Mouse (Mus musculus): ENCODE measurements around the gene Usp7. TPM values are rescaled to one million over a fixed set of nuclear protein-coding genes. Genes with fewer than 3 reads are reported as not detected.
"Not testable (repeated sequence)": the region's sequence is repeated elsewhere in the genome, so short reads cannot be mapped to it uniquely, and the experiment has no call there.

Usp7 gene
- polyA plus RNA-seq, 1 experiment from 2014 or later = 45.7 TPM

DNA sequence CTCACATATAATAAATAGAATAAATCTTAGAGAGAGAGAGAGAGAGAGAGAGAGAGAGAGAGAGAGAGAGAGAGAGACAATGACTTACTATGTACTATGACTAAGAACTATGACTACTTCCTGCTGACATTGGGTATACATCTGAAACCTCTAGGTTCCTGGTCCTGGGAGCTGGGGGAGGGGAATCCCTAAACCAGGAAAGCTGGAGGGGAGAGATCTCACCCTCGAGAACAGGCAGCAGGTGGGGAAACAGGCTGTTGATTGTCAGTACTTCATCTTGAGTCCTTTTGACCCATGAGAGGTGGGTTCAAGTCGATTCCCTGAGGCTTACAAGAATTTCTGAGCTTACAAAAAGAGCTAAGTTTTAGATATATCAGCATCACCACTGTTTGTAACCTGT is 14.9 kb downstream of the Usp7 start:
- no peak overlapping the region for H3K27ac ChIP-seq (ENCODE audit: low read depth, low read length)
- H3K9ac ChIP-seq (ENCODE audit: low read length) = no peak overlapping the region
- H3K4me1 ChIP-seq (replicated peaks; ENCODE audit: control insufficient read depth, insufficient read depth, low read length) = no peaks in the 10 kb centered on the region
- H3K4me3 ChIP-seq (ENCODE audit: low read depth, low read length) = no peak overlapping the region
- H3K4me2 ChIP-seq (ENCODE audit: low read depth, low read length, severe bottlenecking) = no peak overlapping the region
- H3K27me3 ChIP-seq (ENCODE audit: control insufficient read depth, insufficient read depth, low read length) = no peaks in the 10 kb centered on the region
- DNase-seq (ENCODE audit: low spot score) = no peak
- no peaks in the 10 kb centered on the region for H3K36me3 ChIP-seq (ENCODE audit: control insufficient read depth, insufficient read depth, low read length)
- no peaks in the 10 kb centered on the region for H3K9me3 ChIP-seq (ENCODE audit: control insufficient read depth, low read length)
- ATAC-seq (replicated peaks; ENCODE audit: low FRiP score) = no peak
- WGBS = 75% methylated on average over 2 of the region's 2 CpGs

DNA sequence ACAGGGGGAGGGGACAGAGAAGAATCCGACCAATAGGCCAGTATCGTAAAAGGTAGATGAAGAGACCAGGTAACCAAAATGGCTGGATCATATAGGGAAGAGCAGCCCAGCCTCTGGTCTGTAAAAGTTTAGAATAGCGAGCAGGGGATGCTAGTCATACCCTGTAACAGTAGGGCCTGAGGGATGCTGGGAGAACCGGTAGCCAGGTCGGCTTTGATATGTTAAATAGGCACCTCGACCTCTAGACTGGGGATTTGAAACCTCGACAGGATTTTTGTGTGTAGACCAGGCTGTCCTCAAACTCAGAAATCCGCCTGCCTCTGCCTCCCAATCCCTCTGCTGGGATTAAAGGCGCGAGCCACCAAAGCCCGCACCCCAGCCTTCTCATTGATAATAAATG is 15.5 kb downstream of the Usp7 start:
- no peaks in the 10 kb centered on the region for H3K36me3 ChIP-seq (ENCODE audit: control insufficient read depth, insufficient read depth, low read length)
- no peak overlapping the region for H3K4me2 ChIP-seq (ENCODE audit: low read depth, low read length, severe bottlenecking)
- H3K9ac ChIP-seq (ENCODE audit: low read length) = no peak overlapping the region
- H3K4me1 ChIP-seq (replicated peaks; ENCODE audit: control insufficient read depth, insufficient read depth, low read length) = no peaks in the 10 kb centered on the region
- no peak for DNase-seq (ENCODE audit: low spot score)
- WGBS = 90% methylated on average over 11 of the region's 11 CpGs
- H3K27me3 ChIP-seq (ENCODE audit: control insufficient read depth, insufficient read depth, low read length) = no peaks in the 10 kb centered on the region
- H3K27ac ChIP-seq (ENCODE audit: low read depth, low read length) = no peak overlapping the region
- no peaks in the 10 kb centered on the region for H3K9me3 ChIP-seq (ENCODE audit: control insufficient read depth, low read length)
- H3K4me3 ChIP-seq (ENCODE audit: low read depth, low read length) = no peak overlapping the region
- ATAC-seq (replicated peaks; ENCODE audit: low FRiP score) = no peak

DNA sequence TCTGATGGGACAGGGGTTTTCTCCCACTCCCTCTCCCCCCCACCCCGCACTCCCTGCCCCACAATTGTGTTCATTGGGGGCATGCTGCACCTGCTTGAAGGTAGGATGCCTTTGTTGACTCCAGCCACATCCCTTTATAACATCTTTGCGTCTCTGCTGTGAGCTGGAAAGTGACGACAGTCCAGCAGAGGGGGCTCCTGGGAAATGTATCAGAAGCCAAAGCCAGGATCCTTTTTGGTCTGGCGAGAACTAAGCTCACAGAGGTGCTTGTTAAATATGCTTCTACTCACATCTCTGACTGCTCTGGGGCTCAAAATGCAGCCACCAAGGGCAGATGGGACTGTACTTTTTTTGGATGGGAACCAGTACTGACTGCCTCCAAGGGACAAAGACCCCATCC is 21.0 kb downstream of the Usp7 start:
- H3K27me3 ChIP-seq (ENCODE audit: control insufficient read depth, insufficient read depth, low read length) = no peaks in the 10 kb centered on the region
- H3K4me3 ChIP-seq (ENCODE audit: low read depth, low read length) = no peak overlapping the region
- H3K9me3 ChIP-seq (ENCODE audit: control insufficient read depth, low read length) = no peaks in the 10 kb centered on the region
- H3K9ac ChIP-seq (ENCODE audit: low read length) = no peak overlapping the region
- DNase-seq (ENCODE audit: low spot score) (no peak), ATAC-seq (replicated peaks; ENCODE audit: low FRiP score) (no peak)
- no peaks in the 10 kb centered on the region for H3K4me1 ChIP-seq (replicated peaks; ENCODE audit: control insufficient read depth, insufficient read depth, low read length)
- no peak overlapping the region for H3K27ac ChIP-seq (ENCODE audit: low read depth, low read length)
- H3K4me2 ChIP-seq (ENCODE audit: low read depth, low read length, severe bottlenecking) = no peak overlapping the region
- WGBS = 57% methylated on average over 4 of the region's 4 CpGs
- H3K36me3 ChIP-seq (ENCODE audit: control insufficient read depth, insufficient read depth, low read length) = no peaks in the 10 kb centered on the region

DNA sequence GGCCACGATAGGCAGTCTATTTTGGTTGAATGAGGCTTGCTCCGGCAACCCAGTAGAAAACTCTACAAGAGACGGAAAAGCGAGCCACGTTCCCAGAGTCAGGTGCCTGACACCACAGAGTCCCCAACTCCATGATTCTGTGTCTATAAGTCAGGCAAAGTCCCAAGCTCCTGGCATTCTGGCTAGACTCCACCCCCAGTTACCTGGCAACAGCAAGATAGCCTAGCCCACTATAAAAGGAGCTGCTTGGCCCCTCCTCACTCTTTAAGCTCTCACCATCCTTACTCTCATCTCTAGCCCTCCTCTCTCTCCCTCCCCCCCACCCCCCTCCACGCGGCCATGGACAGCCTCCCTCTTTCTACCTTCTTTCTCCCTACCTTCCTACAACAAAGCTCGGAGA is 21.8 kb downstream of the Usp7 start:
- H3K9ac ChIP-seq (ENCODE audit: low read length); H3K4me1 ChIP-seq (replicated peaks; ENCODE audit: control insufficient read depth, insufficient read depth, low read length); DNase-seq (ENCODE audit: low spot score); H3K27ac ChIP-seq (ENCODE audit: low read depth, low read length); H3K27me3 ChIP-seq (ENCODE audit: control insufficient read depth, insufficient read depth, low read length); H3K4me2 ChIP-seq (ENCODE audit: low read depth, low read length, severe bottlenecking); ATAC-seq (replicated peaks; ENCODE audit: low FRiP score); H3K4me3 ChIP-seq (ENCODE audit: low read depth, low read length); H3K36me3 ChIP-seq (ENCODE audit: control insufficient read depth, insufficient read depth, low read length); H3K9me3 ChIP-seq (ENCODE audit: control insufficient read depth, low read length): not testable (repeated sequence)
- 49% methylated on average over 8 of the region's 8 CpGs for WGBS

DNA sequence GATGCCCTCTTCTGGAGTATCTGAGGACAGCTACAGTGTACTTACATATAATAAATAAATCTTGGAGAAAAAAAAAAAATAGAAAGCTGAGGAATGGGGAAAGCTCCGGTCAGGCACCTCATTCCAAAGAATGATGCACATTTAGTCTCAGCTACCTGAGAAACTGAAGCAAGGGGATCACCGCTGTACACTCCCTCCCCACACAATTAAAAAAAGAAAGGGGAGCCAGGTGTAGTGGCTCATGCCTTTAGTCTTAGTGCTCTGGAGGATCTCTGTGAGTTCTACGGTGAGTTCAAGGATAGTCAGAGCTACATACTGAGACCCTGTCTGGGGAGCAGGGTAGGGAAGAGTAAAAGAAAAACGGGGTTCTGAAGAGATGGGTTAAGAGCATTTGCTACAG is 22.6 kb downstream of the Usp7 start:
- no peaks in the 10 kb centered on the region for H3K9me3 ChIP-seq (ENCODE audit: control insufficient read depth, low read length)
- 66% methylated on average over 4 of the region's 4 CpGs for WGBS
- no peaks in the 10 kb centered on the region for H3K4me1 ChIP-seq (replicated peaks; ENCODE audit: control insufficient read depth, insufficient read depth, low read length)
- H3K27ac ChIP-seq (ENCODE audit: low read depth, low read length) = no peak overlapping the region
- H3K4me2 ChIP-seq (ENCODE audit: low read depth, low read length, severe bottlenecking) = no peak overlapping the region
- no peak for DNase-seq (ENCODE audit: low spot score)
- ATAC-seq (replicated peaks; ENCODE audit: low FRiP score) = no peak
- no peaks in the 10 kb centered on the region for H3K36me3 ChIP-seq (ENCODE audit: control insufficient read depth, insufficient read depth, low read length)
- no peak overlapping the region for H3K9ac ChIP-seq (ENCODE audit: low read length)
- no peaks in the 10 kb centered on the region for H3K27me3 ChIP-seq (ENCODE audit: control insufficient read depth, insufficient read depth, low read length)
- no peak overlapping the region for H3K4me3 ChIP-seq (ENCODE audit: low read depth, low read length)

DNA sequence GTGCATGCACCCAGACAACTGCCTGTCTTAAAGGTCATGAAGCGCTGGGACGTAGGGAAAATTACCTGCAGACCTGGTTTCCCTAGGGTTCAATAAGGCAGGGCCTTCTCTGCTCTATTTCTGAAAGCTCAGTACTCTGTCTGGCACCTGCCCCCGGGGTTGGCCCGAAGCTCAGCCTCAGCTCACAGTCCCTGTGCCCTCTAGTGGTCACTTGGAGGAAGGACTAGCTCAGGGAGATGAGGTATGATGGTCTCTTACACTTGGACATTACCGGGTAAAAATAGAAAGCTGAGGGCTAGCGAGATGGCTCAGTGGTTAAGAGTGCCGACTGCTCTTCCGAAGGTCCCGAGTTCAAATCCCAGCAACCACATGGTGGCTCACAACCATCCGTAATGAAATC is 23.0 kb downstream of the Usp7 start:
- Histone ChIP-seq H3K27me3 (ENCODE audit: control insufficient read depth, insufficient read depth, low read length) (no peaks in the 10 kb centered on the region), H3K9ac (ENCODE audit: low read length) (no peak overlapping the region), H3K27ac (ENCODE audit: low read depth, low read length) (no peak overlapping the region), H3K4me1 (replicated peaks; ENCODE audit: control insufficient read depth, insufficient read depth, low read length) (no peaks in the 10 kb centered on the region), H3K36me3 (ENCODE audit: control insufficient read depth, insufficient read depth, low read length) (no peaks in the 10 kb centered on the region), H3K4me2 (ENCODE audit: low read depth, low read length, severe bottlenecking) (no peak overlapping the region), H3K9me3 (ENCODE audit: control insufficient read depth, low read length) (no peaks in the 10 kb centered on the region), H3K4me3 (ENCODE audit: low read depth, low read length) (no peak overlapping the region)
- DNase-seq (ENCODE audit: low spot score) (peak; percentile 73), ATAC-seq (replicated peaks; ENCODE audit: low FRiP score) (peak; percentile 79)
- 10% methylated on average over 9 of the region's 10 CpGs for WGBS

DNA sequence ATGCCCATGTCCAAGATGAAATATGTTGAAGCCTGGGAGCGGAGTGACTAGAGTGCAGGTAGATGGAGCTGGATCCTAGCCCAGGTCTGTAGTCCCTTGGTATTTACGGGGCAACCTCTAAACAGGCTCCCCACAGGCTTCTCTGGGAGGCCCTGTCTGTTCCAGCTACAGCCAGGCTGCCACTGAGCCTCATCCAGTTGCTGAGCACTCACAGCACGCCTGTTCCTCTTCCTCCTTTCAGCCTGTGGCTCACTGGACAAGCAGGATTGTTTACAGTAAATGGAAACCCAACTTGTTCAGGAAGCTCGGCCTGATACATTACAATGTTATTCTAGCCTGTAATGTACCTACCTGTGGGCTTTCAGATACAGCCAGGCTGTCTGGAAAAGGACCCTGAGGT is 23.5 kb downstream of the Usp7 start:
- Histone ChIP-seq H3K9me3 (ENCODE audit: control insufficient read depth, low read length) (no peaks in the 10 kb centered on the region), H3K4me2 (ENCODE audit: low read depth, low read length, severe bottlenecking) (no peak overlapping the region), H3K9ac (ENCODE audit: low read length) (no peak overlapping the region), H3K36me3 (ENCODE audit: control insufficient read depth, insufficient read depth, low read length) (no peaks in the 10 kb centered on the region), H3K4me3 (ENCODE audit: low read depth, low read length) (no peak overlapping the region), H3K27ac (ENCODE audit: low read depth, low read length) (no peak overlapping the region), H3K4me1 (replicated peaks; ENCODE audit: control insufficient read depth, insufficient read depth, low read length) (no peaks in the 10 kb centered on the region), H3K27me3 (ENCODE audit: control insufficient read depth, insufficient read depth, low read length) (no peaks in the 10 kb centered on the region)
- ATAC-seq (replicated peaks; ENCODE audit: low FRiP score) (no peak), DNase-seq (ENCODE audit: low spot score) (no peak)
- 73% methylated on average over 4 of the region's 4 CpGs for WGBS

DNA sequence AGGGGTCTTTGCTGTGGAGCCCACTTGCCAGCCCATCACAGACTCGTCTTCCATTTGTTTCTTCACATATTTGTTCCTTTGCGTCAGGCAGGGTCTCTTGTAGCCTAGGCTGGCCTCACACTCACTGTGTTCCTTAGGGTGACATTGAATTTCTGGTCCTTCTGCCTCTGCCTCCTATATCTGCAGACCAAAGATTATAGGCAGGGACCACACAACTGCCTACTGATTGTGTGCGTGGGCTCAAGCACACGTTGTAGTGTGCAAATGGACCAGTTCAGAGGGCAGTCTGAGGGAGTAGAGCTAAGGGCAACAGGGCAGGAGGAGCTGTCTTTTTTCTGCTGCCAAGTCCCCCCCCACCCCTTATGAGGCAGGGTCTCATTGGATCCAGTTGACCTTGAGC is 24.0 kb downstream of the Usp7 start:
- DNase-seq (ENCODE audit: low spot score) (no peak), ATAC-seq (replicated peaks; ENCODE audit: low FRiP score) (no peak)
- Histone ChIP-seq H3K9me3 (ENCODE audit: control insufficient read depth, low read length) (no peaks in the 10 kb centered on the region), H3K36me3 (ENCODE audit: control insufficient read depth, insufficient read depth, low read length) (no peaks in the 10 kb centered on the region), H3K27me3 (ENCODE audit: control insufficient read depth, insufficient read depth, low read length) (no peaks in the 10 kb centered on the region), H3K4me2 (ENCODE audit: low read depth, low read length, severe bottlenecking) (no peak overlapping the region), H3K4me3 (ENCODE audit: low read depth, low read length) (no peak overlapping the region), H3K4me1 (replicated peaks; ENCODE audit: control insufficient read depth, insufficient read depth, low read length) (no peaks in the 10 kb centered on the region), H3K9ac (ENCODE audit: low read length) (no peak overlapping the region), H3K27ac (ENCODE audit: low read depth, low read length) (no peak overlapping the region)
- WGBS = 85% methylated on average over 4 of the region's 4 CpGs

DNA sequence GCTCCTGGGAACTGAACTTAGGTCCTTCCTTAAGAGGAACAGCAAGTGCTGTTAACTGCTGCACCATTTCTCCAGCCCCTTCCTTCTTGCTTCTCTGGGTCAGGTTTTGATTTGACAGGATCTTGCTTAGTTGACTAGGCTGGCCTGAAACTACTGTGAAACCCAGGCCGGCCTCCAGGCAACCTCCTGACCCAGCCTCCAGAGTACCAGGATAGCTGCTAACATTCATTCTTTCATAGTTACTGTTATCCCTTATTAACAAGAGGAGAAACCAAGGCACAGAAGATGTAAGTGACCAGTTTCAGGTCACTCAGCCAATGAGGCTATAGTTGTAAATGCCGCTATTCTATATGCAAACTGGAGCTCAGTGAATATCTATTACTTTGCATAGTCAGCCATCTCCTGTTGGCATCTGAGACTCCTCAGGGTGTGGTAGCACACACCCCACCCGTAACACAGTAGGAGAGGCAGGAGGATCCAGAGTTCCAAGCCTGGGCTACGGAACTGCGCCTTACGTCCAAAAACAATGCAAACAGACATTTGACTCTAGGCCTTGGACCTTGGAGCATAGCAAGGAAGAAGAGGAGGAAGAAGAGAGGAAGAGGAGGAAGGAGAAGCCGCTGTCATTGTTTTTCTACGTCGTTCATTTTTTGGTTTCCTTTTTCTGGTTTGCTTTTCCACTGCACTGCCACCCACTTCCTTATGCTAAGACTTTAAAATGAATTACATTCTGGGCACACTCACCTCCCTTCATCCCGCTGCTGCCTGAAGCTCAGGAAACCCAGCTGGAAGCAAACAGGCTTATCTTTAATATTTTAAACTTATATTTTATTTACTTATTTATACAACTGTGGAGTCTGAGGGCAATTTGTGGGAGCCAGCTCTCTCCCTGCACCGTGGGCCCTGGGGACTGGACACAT is 24.7 kb downstream of the Usp7 start:
- Histone ChIP-seq H3K36me3 (ENCODE audit: control insufficient read depth, insufficient read depth, low read length) (no peaks in the 10 kb centered on the region), H3K27ac (ENCODE audit: low read depth, low read length) (no peak overlapping the region), H3K9me3 (ENCODE audit: control insufficient read depth, low read length) (no peaks in the 10 kb centered on the region), H3K4me1 (replicated peaks; ENCODE audit: control insufficient read depth, insufficient read depth, low read length) (no peaks in the 10 kb centered on the region), H3K4me3 (ENCODE audit: low read depth, low read length) (no peak overlapping the region), H3K4me2 (ENCODE audit: low read depth, low read length, severe bottlenecking) (no peak overlapping the region), H3K9ac (ENCODE audit: low read length) (no peak overlapping the region), H3K27me3 (ENCODE audit: control insufficient read depth, insufficient read depth, low read length) (no peaks in the 10 kb centered on the region)
- no peak for ATAC-seq (replicated peaks; ENCODE audit: low FRiP score)
- no peak for DNase-seq (ENCODE audit: low spot score)
- WGBS = 87% methylated on average over 11 of the region's 11 CpGs
